Mouse (Mus musculus) heart, postnatal 0 days (tissue): ENCODE data around the gene Zic2. TPM values are rescaled to one million over a fixed set of nuclear protein-coding genes. Genes with fewer than 3 reads are reported as not detected.

Experiments used
- ATAC-seq: fragments of 200-750 bp; cut with Nextera tagmentation; 2 replicates; pipeline ENCODE4 v1.8.0; 2017; ENCODE audit warnings: low read depth, moderate number of reproducible peaks, moderate library complexity; ENCODE audit not compliant: insufficient read depth
- DNase-seq: peaks from one replicate; pipeline ENCODE4 v3.0.0-alpha.2; 2016; ENCODE audit warnings: low spot score
- H3K27ac ChIP-seq: fragments of 300-500 bp; sonication (generic); 2 replicates; pipeline ENCODE4 v1.5.1; 2014; ENCODE audit warnings: low read depth, mild to moderate bottlenecking
- H3K27me3 ChIP-seq: fragments of 300-500 bp; sonication (generic); 2 replicates; pipeline ENCODE4 v1.6.1; 2014; ENCODE audit warnings: low read length, mixed read lengths; ENCODE audit not compliant: control insufficient read depth, insufficient read depth
- H3K36me3 ChIP-seq: fragments of 300-500 bp; sonication (generic); replicated peaks from 2 replicates; pipeline ENCODE4 v1.6.1; 2014; ENCODE audit warnings: low read length, mixed read lengths; ENCODE audit not compliant: control insufficient read depth, insufficient read depth
- H3K4me1 ChIP-seq: fragments of 300-500 bp; sonication (generic); 2 replicates; pipeline ENCODE4 v1.6.1; 2014; ENCODE audit warnings: antibody characterized with exemption; ENCODE audit not compliant: control insufficient read depth, insufficient read depth
- H3K4me2 ChIP-seq: fragments of 300-500 bp; sonication (generic); 2 replicates; pipeline ENCODE4 v1.6.1; 2014; ENCODE audit warnings: low read depth, mild to moderate bottlenecking, low read length, moderate library complexity
- H3K4me3 ChIP-seq: fragments of 300-500 bp; sonication (generic); 2 replicates; pipeline ENCODE4 v1.5.1; 2014; ENCODE audit warnings: low read depth, low read length
- H3K9ac ChIP-seq: fragments of 300-500 bp; sonication (generic); replicated peaks from 2 replicates; pipeline ENCODE4 v1.6.1; 2014; ENCODE audit warnings: low read depth, low read length, mixed read lengths
- H3K9me3 ChIP-seq: fragments of 300-500 bp; sonication (generic); replicated peaks from 2 replicates; pipeline ENCODE4 v1.6.1; 2016; ENCODE audit warnings: low read length; ENCODE audit not compliant: control insufficient read depth
- CTCF ChIP-seq: IDR thresholded peaks from 2 replicates; pipeline ENCODE4 v1.5.1; 2016; ENCODE audit warnings: antibody characterized with exemption, control low read depth, low read depth
- EP300 ChIP-seq: IDR thresholded peaks from 2 replicates; pipeline ENCODE4 v1.6.1; 2016; ENCODE audit warnings: antibody characterized with exemption, low read depth
- WGBS: fragments of 180-500 bp; shearing (Covaris S2); extraction: QIAGEN DNeasy Blood & Tissue Kit; methylation state at CpG from one replicate; pipeline ENCODE4 v1.1.7; 2014; 5-methylcytosine and 5-hydroxymethylcytosine counted together
- polyA plus RNA-seq: library from polyadenylated mRNA; unstranded; fragments of >200 nt; fragmentation: Nextera tagmentation; extraction: Ambion mirVana; gene quantifications from 2 replicates; pipeline ENCODE4 v1.2.1, GENCODE M21; 2015
- total RNA-seq: library from RNA; depleted of rRNA; stranded (reverse); fragments of >200 nt; gene quantifications from 2 replicates; pipeline ENCODE4 v1.2.3, GENCODE M21; 2014; ENCODE audit warnings: low replicate concordance

Zic2 gene
- total and polyA plus RNA-seq, 2 experiments from 2014 or later, result not detected

DNA sequence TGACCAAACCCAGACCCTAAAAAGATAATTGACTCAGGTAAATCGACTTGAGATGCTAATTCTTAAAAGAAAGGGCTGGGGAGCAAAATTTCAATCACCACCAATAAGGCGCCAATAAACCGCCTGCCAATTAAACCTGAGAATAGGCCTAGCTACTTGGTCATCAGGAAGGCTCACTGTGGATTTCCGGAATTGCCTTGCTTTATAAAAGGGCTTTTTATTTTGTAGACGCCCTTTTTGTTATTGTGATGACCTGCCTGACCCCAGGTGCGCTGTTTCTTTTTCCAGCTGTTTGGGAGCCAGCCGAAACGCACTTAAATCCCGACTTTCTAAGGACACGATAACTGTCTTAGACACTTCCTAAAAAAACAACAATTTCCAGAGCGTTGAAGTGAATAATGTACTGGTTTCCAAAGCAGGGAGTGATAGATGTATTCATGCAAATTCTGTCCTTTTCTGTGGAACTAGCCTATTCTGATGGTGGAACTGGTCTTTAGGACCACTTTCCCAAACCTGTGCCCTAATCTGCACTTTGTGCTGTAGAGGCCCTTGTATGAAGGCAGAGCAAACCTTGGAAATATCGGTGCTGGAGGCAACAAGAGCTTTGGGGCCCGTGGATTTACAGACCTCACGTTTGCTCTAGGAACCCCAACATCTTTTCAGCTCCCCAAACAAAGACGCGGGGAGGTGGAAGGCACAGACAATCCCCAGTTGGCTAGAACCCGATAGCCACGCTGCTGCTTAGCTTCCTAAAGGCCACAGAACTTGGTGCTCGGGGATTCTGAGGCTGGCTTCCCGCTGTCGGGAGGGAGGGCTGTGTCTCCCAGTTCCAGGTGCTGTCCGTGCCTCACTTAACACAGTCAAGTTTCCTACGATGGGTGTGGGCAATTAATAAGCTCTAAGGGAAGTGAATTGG lies 7.1 kb upstream of the Zic2 start:
- Histone ChIP-seq H3K27me3 (peaks cover 100% of the 10 kb centered on the region), H3K4me1 (peaks cover 14% of the 10 kb centered on the region; the same call in 1 of the 2 replicates), H3K27ac (no peak overlapping the region), H3K4me3 (no peak overlapping the region), H3K4me2 (no peak overlapping the region), H3K9me3 (no peaks in the 10 kb centered on the region), H3K9ac (no peak overlapping the region), H3K36me3 (no peaks in the 10 kb centered on the region)
- DNase-seq (peak; percentile 4), ATAC-seq (no peak)
- TF ChIP-seq CTCF (no peak), EP300 (no peak)
- WGBS, result 12% methylated on average over 23 of the region's 23 CpGs

DNA sequence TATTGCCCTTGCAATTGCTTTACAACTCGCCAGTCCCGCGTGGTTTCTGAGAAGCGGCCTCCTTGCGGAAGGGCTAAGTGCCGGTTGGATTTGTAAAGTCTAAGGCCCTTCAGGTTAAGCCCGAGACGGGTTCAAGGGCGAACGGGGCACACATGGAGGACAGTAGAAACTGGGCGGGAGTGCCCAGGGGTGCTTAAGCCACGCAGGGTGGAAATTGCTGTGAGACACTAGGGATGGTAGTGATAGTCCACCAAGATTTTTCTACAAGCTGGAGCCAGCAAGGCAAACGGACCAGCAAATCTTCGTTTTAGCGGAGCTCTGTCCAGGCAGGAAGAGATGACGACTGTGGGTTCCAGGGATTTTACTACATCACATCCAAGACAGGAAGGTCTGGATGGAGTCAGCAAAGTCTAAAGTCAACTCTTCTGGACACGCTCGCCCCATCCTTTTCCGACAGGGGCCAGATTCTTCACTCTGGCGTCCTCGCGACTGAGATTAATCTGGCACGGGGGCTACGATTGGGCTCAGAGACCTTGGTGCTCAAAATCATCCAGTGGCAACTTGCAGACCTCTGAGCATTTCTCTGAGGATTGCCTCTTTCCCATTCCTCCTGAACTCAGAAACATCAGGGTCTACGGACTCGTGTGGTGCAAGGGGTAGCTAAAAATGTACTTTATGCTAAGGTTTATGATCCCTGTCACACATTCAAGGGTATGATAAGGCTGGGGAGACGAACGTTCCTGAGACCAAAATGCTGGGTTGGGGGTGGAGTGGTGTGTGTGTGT lies 6.1 kb upstream of the Zic2 start:
- Histone ChIP-seq H3K27me3 (peaks cover 100% of the 10 kb centered on the region), H3K36me3 (no peaks in the 10 kb centered on the region), H3K4me2 (no peak overlapping the region), H3K27ac (no peak overlapping the region), H3K9ac (no peak overlapping the region), H3K4me3 (no peak overlapping the region), H3K4me1 (peaks cover 11% of the 10 kb centered on the region; the same call in 1 of the 2 replicates), H3K9me3 (no peaks in the 10 kb centered on the region)
- TF ChIP-seq CTCF, result no peak
- DNase-seq (peak; percentile 5), ATAC-seq (no peak)
- 3% methylated on average over 28 of the region's 28 CpGs for WGBS

DNA sequence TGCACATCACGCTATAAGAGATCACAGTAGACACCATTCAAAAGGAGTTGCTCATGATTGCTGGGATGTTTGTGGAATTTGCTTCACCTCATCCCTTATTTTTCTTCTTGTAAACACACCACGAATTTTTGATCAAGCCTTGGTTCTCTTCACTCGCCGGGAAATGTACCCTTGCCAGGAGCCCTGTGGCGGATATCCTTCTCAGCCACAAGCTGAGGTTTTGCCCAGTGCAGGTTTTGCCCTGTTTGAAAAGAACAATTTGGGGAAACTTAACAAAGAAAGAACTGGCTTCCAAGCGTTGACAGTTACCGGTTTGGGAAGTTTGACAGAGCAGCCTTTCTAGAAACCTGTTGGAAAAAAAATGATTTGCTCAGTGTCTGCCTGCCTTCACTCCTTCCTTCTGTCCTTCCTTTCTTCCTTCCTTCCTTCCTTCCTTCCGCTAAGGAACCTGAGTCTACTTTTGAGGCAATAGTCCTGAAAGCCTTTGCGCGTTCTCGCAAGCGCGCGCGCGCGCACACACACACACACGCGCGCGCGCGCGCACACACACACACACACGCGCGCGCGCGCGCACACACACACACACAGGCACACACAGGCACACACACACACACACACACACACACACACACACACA lies 3.7 kb upstream of the Zic2 start:
- H3K36me3 ChIP-seq, result no peaks in the 10 kb centered on the region
- no peak for TF ChIP-seq EP300
- TF ChIP-seq CTCF, result no peak
- H3K4me2 ChIP-seq, result no peak overlapping the region
- no peak overlapping the region for H3K27ac ChIP-seq
- ATAC-seq (no peak), DNase-seq (no peak)
- whole genome bisulfite sequencing, result 11% methylated on average over 31 of the region's 31 CpGs
- H3K4me3 ChIP-seq, result no peak overlapping the region
- H3K4me1 ChIP-seq, result 0 out of 2 replicates have a peak, but pooled peaks cover 5% of the 10 kb centered on the region
- no peak overlapping the region for H3K9ac ChIP-seq
- H3K9me3 ChIP-seq, result no peaks in the 10 kb centered on the region
- H3K27me3 ChIP-seq, result peaks cover 100% of the 10 kb centered on the region

DNA sequence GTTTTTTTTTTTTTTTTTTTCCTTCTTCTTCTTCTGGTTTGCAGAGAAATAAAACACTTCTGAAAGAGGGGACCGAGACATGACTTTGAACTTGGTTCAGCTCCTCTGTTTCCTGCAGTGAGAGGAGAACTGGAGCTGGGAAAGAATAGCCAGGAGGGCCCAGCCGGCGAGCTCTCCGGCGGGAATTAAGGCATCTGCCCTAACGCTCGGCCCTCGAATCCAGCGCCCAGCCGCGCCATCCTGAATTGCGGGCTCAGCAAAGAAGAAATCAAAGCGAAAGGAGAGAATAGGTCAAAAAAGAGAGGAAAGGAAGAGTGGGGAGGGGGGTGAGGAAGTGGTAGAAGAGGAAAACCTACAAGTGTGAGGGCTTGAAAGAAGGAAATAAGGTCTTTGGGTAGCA lies 3.1 kb upstream of the Zic2 start:
- no peaks in the 10 kb centered on the region for H3K9me3 ChIP-seq
- no peak overlapping the region for H3K27ac ChIP-seq
- TF ChIP-seq CTCF (no peak), EP300 (no peak)
- 0 out of 2 replicates have a peak, but pooled peaks cover 5% of the 10 kb centered on the region for H3K4me1 ChIP-seq
- H3K9ac ChIP-seq, result no peak overlapping the region
- no peak overlapping the region for H3K4me2 ChIP-seq
- 3% methylated on average over 13 of the region's 13 CpGs for WGBS
- peaks cover 100% of the 10 kb centered on the region for H3K27me3 ChIP-seq
- no peak for ATAC-seq
- no peaks in the 10 kb centered on the region for H3K36me3 ChIP-seq
- no peak overlapping the region for H3K4me3 ChIP-seq
- no peak for DNase-seq

DNA sequence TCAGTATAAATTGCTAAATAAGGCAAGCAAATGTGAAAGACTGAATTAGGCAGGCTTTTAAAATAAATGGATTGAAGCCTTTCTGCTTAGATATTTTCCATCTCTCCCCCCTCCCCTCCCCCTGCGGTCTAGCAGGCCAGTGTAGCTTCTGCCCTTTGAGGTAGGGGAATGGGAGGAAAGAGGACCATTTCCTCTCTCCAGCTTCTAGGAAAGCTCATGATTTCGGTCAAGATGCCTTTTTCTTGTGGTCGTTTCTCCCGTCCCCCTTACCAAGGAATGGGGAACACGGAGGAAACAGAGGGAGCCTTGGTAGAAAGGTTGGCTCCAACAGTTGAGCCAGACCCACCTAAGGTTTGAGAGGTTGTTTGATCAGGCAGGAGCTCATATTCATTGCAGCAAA lies 2.6 kb upstream of the Zic2 start:
- H3K27ac ChIP-seq, result no peak overlapping the region
- H3K4me2 ChIP-seq, result no peak overlapping the region
- TF ChIP-seq CTCF, result no peak
- TF ChIP-seq EP300, result no peak
- H3K9me3 ChIP-seq, result no peaks in the 10 kb centered on the region
- no peak overlapping the region for H3K9ac ChIP-seq
- WGBS, result 3% methylated on average over 5 of the region's 5 CpGs
- no peak for ATAC-seq
- 0 out of 2 replicates have a peak, but pooled peaks cover 5% of the 10 kb centered on the region for H3K4me1 ChIP-seq
- H3K4me3 ChIP-seq, result no peak overlapping the region
- no peak for DNase-seq
- peaks cover 100% of the 10 kb centered on the region for H3K27me3 ChIP-seq
- H3K36me3 ChIP-seq, result no peaks in the 10 kb centered on the region
